Mouse (Mus musculus) midbrain, embryonic 10.5 days (tissue): Measurements from ENCODE around the gene Bco2. TPM values are rescaled to one million over a fixed set of nuclear protein-coding genes. Genes with fewer than 3 reads are reported as not detected.

ENCODE experiments used
- polyA plus RNA-seq: library from polyadenylated mRNA; unstranded; fragments of >200 nt; fragmentation: Nextera tagmentation; extraction: Ambion mirVana; gene quantifications from 2 replicates; pipeline ENCODE4 v1.2.1, GENCODE M21; 2016

Gene Bco2
- polyA plus RNA-seq, 1 experiment from 2014 or later, result 0.19 TPM

Other genes with a start within 250 kb of the Bco2 start
- 146 and 192 TPM in 2 replicates for gene Rpl10-ps3, start 210.2 kb downstream of the Bco2 start, polyA plus RNA-seq
- 0.32 and 0.36 TPM in 2 replicates for gene Plet1, start 60.7 kb downstream of the Bco2 start, polyA plus RNA-seq
- gene Pts, start 26.5 kb downstream of the Bco2 start, polyA plus RNA-seq, result 86.9 and 95.9 TPM in 2 replicates
- gene Il18, start 354 bp downstream of the Bco2 start, polyA plus RNA-seq, result 8.9 and 14.6 TPM in 2 replicates
- 0.16 and 0.36 TPM in 2 replicates for gene Tex12, start 6.1 kb upstream of the Bco2 start, polyA plus RNA-seq
- 309 and 339 TPM in 2 replicates for gene Sdhd, start 48.6 kb upstream of the Bco2 start, polyA plus RNA-seq
- 339 and 340 TPM in 2 replicates for gene Timm8b, start 48.7 kb upstream of the Bco2 start, polyA plus RNA-seq
- gene Pih1d2, start 62.1 kb upstream of the Bco2 start, polyA plus RNA-seq, result 7.6 and 8.4 TPM in 2 replicates
- gene Nkapd1, start 62.3 kb upstream of the Bco2 start, polyA plus RNA-seq, result 19.9 and 20.2 TPM in 2 replicates
- 57.5 and 58.6 TPM in 2 replicates for gene Dlat, start 104.6 kb upstream of the Bco2 start, polyA plus RNA-seq
- 20.6 and 21.8 TPM in 2 replicates for gene Dixdc1, start 184.3 kb upstream of the Bco2 start, polyA plus RNA-seq
- gene 2310030G06Rik, start 191.4 kb upstream of the Bco2 start, polyA plus RNA-seq, result 1.4 TPM in 2 replicates
- gene Cryab, start 196.1 kb upstream of the Bco2 start, polyA plus RNA-seq, result 3.6 and 5.9 TPM in 2 replicates
- 0.33 and 0.60 TPM in 2 replicates for gene Hspb2, start 197.2 kb upstream of the Bco2 start, polyA plus RNA-seq
- 12.1 and 12.8 TPM in 2 replicates for gene Fdxacb1, start 213.1 kb upstream of the Bco2 start, polyA plus RNA-seq
- gene Alg9, start 219.8 kb upstream of the Bco2 start, polyA plus RNA-seq, result 37.9 and 38.1 TPM in 2 replicates
- 29.6 and 30.1 TPM in 2 replicates for gene 1110032A03Rik, start 220.3 kb upstream of the Bco2 start, polyA plus RNA-seq